Mouse (Mus musculus) 416B (cell line): ENCODE measurements around the gene Boc.

Experiments
- DNase-seq: peaks from one replicate; pipeline ENCODE4 v3.0.0; 2011; ENCODE audit warnings: low read depth

Gene Boc

GRCm38 (mm10) chr16:44552726-44553125 is 6.0 kb downstream of the Boc start:
- no peak for DNase-seq

GRCm38 (mm10) chr16:44552036-44552435 is 6.7 kb downstream of the Boc start:
- no peak for DNase-seq

- no peak for DNase-seq
Measured at GRCm38 (mm10) chr16:44551491-44551890, 7.2 kb downstream of the Boc start.

DNA sequence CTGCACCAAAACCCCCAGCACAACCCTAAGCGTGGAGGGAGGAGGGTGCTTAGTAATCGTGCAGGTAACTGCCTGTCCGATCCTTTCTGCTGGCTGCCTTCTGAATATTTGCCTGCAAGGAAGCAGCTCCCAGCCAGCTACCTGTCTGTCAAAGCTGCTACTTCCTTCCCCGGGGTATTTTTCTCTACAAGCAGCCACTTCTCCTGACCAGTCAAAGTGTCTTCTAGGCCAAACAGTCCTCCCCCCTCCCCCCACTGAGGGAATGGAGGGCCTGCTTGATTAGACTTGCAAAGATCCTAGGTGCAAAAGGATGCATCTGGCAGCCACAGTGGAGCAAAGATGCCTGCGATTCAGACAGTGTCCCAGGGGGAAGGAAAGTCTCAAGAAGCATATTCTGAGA is 7.9 kb downstream of the Boc start:
- DNase-seq: no peak

- DNase-seq: no peak
Measured at GRCm38 (mm10) chr16:44549867-44550679, 8.6 kb downstream of the Boc start.

- no peak for DNase-seq
Measured at GRCm38 (mm10) chr16:44549381-44549780, 9.3 kb downstream of the Boc start.

DNA sequence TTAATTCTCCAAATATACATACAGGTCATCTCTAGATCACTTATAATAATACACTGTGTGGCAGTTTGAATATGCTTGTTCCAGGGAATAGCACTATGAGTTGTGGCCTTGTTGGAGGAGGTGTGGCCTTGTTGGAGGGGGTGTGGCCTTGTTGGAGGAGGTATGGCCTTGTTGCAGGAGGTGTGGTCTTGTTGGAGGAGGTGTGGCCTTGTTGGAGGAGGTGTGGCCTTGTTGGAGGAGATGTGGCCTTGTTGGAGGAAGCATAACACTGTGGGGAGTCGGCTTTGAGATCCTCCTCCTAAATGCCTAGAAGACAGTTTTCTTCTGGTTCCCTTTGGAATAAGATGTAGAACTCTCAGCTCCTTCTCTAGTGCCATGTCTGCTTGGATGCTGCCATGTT is 10.7 kb downstream of the Boc start:
- DNase-seq: no peak

- DNase-seq: peak; percentile 84
Measured at GRCm38 (mm10) chr16:44546831-44547230, 11.9 kb downstream of the Boc start.

DNA sequence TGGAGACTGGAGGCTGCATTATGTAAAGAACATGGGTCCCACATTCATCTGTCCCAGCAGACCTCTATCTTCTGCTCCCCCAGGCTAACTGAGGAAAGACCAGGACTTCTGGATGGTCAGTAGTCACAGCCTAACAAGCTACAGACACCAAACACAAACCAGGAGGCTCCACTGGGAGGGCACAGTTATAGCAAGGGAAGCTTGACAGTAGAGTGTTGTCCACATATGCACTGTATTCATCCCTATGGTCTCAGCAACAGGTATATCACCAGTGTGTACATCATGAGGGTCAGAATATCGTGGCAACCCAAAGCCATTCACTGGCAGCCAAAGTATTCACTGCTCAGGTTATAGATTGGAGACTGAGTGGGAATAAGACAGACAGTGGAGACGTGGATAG is 12.8 kb downstream of the Boc start:
- no peak for DNase-seq

DNA sequence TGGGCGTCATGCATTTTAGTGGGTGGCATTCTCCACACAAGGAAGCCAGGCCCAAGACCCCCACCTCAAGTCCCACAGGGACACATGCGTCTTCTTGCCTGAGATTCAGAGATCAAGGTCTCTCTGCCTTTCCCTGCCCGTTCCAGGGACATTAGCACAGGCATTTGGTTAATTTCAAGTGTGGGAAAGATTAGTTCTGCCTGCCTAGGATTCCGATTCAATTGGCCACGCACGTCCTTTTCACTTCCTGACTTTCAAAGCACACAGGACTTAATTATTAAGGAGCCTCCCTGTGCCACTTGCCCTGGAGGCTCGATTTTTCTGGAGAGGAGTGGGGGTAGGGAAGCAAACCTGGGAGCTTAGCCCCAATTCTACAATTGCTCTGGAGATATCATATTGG is 13.5 kb downstream of the Boc start:
- no peak for DNase-seq

GRCm38 (mm10) chr16:44543098-44543497 is 15.6 kb downstream of the Boc start:
- no peak for DNase-seq

DNA sequence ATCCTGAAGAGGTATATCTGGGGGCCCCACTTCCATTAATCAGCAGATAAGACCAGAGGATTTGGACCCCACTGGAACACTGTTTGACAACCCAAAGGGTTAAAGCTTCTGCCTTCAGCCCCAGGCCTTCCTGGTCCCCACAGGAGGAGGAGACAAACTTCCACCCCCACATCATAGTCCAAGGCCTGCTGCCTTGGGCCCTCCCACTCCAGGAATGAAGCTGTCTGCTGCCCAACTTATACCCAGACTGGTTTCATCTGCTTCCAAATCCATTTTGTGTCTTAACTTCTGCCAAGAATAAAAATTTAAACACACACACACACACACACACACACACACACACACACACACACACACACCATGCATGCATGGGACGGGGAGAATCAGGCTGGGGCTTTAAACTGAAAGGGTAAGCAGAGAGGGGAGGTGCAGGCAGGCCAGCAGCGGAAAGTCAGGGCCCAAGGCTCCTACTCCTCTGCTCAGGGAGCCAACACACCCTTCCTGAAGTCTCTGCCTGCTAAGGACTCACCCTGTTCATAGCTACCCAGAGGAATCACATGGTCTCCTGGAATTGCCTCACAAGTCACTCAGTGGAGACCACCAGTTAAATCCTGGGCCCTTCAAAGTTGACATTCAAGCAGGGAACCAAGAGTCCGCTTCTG is 16.5 kb downstream of the Boc start:
- DNase-seq: no peak

GRCm38 (mm10) chr16:44539611-44540010 is 19.1 kb downstream of the Boc start:
- DNase-seq: no peak

GRCm38 (mm10) chr16:44538401-44539395 is 20.0 kb downstream of the Boc start:
- DNase-seq: peak; percentile 17

DNA sequence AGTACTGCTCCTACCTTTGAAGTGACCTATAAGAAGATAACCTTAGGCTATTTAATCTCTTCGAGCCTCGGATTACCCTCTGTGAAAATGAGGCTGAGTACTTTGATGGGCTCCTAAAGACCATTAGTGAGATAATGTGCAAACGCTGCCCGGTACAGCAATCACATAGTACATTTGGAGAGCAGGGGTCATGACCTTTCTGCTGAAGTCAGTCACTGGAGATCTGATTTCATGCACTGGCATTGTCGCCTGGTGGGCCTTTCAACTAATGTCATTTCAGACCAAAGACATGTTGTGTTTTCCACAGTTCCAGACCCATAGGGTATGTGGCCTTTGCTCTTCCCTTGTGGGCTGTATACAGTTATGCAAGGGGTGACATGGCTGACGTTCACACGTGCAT is 24.6 kb downstream of the Boc start:
- no peak for DNase-seq

DNA sequence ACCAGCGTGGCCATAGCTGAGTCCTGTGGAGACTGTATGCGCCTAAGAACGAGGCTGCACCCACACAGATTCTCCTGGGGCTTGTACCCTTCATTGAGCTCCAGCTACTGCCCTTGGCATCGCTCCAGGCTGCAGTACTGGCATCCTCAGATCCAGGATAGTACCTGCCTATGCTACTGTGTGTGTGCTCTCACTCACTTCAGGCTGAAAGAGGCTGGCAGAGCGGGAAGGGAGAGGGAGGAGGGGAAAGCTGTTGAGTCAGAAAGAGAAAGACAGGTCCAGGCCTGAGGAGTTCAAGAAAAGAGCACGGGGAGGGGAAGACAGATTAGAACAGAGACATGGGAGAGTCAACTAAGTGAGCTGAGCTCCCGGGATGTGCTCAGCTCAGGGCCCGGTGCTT is 25.2 kb downstream of the Boc start:
- DNase-seq: no peak

DNA sequence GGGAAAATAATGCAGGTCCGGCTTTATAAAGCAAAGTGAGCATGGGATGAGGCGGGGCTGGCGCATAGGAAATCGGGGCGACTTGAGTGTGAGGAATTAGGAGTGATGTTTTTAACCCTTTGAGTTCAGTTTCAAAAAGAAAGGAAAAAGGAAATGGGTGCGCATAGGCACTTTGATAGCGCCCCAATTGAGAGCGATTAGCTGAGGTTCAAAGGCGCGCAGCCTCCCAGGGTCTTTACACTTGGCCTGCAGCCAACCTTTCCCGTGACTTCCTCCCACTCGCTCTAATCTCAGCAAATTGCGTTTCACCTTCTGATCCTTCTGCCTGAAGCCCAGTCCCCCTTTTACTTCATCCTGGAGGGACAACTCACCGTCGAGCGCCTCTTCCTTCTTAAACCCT is 25.8 kb downstream of the Boc start:
- DNase-seq: no peak

DNA sequence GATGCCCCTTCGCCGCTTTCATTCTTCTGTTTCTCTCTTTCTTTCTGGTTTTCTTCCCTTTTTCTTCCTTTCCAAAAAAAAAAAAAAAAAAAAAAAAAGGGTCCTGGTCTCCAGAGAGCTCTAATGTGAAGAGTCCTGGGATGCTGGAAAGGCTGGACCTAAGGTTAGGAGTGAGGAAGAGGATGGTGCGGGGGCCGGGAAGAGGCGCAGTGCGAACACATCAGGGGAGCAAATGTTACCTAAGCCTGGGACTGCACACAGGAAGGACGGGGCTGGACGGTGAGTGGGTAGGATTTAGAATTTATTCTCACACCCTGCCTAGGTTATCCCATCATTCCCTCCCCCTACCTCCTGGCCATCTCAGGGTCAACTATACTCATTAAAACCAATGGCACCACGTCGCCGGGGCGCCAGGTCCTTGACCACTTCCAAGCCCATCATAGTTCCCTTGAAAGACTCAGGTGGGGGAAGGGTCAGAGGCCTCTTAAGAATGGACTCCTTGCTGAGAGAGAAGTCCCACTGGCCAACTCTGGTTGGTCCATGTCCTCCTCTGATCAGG is 27.4 kb downstream of the Boc start:
- DNase-seq: no peak

DNA sequence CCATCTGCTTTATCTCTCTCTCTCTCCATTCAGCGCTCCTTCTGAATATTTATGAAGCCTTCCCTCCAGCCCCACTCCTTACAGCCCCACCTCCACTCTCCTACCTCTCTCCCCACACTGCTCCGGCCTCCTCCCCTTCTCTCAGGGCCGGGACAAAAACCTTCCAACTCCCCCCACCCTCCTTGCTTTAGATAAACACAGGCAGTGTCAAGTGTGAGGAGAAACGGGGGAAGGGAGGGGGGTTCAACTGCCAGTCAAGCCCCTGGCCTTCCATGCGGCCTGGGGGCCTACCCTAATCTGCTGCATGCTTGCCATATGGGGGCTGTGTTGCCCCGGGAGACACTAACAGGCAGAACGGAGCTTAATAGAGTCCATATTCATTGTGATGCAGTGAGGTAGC is 27.9 kb downstream of the Boc start:
- DNase-seq: no peak

GRCm38 (mm10) chr16:44530191-44530590 is 28.5 kb downstream of the Boc start:
- DNase-seq: no peak

DNA sequence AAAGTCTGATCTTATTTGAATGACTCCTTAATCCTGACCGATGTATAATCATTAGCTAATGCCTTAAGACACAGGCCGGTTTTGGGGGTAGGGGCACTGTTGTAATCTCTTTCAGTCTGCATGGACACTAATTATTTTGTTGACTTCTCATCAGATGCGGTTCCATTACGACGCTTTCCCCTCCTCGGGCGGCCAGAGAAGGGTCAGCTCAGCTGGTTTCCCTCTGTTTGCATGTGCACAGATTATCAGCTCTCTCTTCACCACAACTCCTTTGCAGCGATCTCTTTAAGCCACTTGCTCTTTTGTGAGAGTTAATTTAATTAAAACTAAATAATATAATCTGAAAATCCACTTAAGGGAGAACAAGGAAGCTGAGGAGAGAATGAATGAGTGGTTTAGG is 29.0 kb downstream of the Boc start:
- DNase-seq: no peak

DNA sequence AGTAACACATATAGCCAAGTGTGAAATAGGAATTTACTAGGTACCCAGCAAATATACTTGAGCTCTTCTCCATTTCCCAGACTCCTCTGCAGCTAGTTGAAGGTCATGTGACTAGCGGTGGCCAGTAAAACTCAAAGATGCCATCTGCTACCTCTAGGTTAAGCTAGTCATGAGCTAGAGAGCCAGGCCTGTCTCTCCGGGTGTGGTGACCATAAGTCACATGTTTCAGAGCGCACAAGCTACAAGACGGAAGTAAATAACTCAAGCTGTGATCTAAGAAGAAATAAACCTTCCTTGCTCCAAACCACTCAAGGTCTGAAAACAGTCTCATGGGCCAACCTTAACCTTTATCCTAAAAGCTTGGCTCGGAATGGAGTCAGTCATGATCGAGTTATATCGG is 29.7 kb downstream of the Boc start:
- DNase-seq: no peak
